Mouse (Mus musculus): ENCODE measurements around the gene Camkmt.

DNA sequence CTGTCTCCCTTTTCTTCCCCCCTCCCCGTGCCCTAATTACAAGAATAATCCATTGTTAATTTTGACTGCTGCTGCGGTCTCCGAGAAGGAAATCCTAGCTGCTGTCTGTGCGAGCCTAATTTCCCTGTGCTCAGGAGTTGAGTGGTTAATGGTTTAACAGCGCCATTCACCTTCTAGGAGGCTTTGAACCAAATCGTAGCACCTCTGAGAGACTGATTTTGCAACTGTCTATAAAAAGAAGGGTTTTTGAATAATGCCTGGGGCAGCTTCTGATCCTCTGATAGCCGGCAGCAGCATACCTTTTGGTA lies 99.7 kb downstream of the Camkmt start:
- TF ChIP-seq CTCF (IDR thresholded peaks at IDR 0.05; ENCODE audit: low read depth) (no peak), EP300 (IDR thresholded peaks at IDR 0.05; ENCODE audit: low read depth) (no peak)
